Mouse (Mus musculus) skeletal muscle tissue, adult 2 months (tissue): Measurements from ENCODE around the gene Polr1a.

Source experiments
- DNase-seq: peaks from one replicate; pipeline ENCODE4 v3.0.0-alpha.2; 2012; ENCODE audit warnings: low read depth, low spot score

The Polr1a gene

GRCm38 (mm10) chr6:71997215-71997614 is 88.4 kb downstream of the Polr1a start:
- DNase-seq: no peak

DNA sequence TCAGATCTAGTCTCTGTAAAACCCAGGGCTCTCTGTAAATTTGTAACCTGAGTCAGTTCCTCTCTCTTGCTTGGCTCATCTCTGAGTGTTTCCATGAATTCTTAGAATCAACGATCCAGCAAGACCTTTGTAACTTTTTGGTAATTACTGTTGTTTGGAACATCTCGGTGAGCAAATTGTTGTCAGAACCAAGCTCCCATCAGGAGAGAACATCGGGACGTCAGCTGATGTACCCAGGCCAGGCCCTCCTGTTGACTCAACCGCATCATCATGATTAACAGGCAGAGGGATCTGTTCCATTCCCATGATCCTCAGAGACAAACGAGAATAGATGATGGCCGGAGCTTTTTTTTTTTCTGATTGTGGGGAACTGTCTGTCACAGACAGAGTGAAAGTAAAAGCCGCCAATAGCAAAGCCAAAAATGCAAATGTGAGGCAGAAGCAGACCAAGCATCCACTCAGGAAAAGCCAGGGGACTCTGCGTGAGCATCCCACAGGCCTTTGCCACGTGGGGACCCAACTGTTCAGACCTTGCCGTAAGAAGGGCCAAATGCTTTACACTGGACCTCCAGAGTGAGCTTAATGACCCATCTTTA is 91.2 kb downstream of the Polr1a start:
- DNase-seq: no peak

- DNase-seq: no peak
Observed at GRCm38 (mm10) chr6:72001220-72001777, 92.4 kb downstream of the Polr1a start.

DNA sequence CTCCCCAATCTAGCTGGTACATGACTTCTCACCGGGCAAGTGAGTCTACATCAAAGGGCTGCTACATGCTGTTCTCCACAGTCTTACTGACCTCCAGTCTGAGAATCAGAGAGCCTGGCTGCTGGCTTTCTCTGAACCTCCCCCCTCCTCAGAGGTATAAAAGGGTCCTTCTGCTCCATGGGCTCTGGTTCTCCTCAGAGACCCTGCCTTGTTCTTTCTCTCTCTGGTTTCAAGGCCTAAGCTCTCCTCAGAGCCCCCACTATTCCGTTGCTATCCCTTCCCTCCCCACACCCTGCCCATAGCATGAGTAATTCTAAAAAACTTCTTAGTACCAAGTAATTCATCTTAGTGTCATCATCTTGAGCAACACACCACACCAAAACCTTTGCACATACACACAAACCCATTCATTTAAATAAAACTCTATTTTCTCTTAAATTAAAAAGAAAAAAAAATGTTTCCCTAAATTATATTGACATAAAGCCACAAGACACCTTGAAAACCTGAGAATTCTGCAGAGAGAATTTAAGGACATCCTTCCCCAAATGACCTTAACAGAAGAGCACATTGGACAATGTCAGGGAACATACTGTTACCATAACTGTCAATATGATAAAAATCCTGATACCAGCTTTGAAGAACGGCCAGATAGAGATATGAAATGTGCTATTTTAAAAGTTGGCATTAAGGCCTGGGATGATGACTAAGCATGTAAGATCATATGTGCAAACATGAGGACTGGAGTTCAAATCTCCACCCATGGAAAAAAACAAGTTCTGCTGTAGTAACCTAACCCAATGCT is 98.8 kb downstream of the Polr1a start:
- no peak for DNase-seq

- no peak for DNase-seq
Observed at GRCm38 (mm10) chr6:72008213-72008655, 99.4 kb downstream of the Polr1a start.

DNA sequence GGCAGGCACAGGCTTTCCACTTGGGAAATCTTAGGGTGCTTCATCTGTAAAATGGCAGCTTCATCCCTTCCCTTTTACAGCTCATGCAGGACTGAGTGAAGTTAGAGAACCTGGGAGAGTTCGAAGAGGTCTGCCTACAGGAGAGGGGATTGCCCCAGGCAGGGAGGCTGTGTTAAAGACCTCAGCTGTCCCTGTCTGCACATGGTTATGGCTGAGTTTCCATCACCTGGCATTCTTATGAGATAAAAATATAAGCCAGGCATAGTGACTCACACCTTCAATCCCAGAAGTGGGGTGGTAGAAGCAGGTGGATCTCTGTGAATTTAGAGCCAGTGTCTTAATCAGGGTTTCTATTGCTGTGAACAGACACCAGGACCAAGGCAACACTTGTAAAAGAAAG is 100.6 kb downstream of the Polr1a start:
- DNase-seq: no peak

- no peak for DNase-seq
Observed at GRCm38 (mm10) chr6:72014033-72014432, 105.2 kb downstream of the Polr1a start.

DNA sequence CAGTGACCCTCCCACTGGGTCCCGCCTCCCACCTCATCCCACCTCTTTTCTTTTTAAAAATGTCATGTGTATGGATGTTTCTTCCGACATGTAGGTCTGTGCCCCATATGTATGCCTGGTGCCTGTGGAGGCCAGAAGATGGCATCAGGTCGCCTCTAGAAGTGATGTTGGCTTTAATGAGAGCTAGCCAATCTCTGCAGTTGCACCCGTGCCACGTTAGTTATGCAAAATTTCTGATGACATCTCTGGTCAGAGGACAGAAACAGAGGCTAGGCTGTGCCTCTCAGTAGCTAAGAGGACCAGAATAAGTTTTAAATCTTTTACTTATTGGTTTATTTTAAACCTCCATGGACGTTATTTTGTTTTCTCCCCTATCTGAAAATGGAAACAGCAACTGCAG is 109.2 kb downstream of the Polr1a start:
- DNase-seq: no peak

DNA sequence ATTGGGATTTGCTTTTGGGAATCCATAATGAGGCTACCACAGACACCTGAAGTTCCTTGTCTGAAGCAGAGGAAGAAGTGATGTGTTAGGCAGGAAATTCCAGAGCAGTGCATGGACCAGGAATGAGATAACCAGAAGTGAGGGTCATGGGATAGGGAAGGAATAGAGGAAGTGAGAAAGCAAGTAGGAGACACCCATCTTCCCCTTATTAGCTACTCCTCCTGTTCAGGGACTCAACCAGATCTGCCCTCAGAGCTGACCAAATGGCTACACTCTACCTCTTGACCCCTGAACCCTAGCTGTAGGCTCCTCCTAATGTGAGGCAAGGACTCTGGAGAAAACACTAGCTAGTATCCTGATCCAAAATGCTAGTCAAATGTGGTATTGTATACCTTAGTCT is 116.6 kb downstream of the Polr1a start:
- no peak for DNase-seq

DNA sequence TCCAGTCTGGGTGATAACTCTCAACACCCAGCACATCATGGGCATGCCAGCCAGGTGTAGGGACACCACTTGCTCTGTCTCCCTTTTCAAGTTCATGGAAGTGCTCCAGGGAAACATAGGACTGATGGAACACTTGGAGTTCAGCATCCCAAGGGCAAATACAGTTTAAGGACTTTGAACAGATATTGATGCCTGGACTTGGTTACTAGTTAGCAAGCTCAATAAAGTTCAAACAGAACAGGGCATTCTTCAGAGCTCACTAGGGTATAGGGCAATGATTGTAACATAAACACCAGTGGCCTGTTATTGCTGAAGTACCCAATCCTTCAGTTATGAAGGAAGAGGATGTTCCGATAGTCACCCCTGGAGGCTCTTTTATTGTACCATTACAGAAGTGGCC is 119.2 kb downstream of the Polr1a start:
- DNase-seq: no peak

DNA sequence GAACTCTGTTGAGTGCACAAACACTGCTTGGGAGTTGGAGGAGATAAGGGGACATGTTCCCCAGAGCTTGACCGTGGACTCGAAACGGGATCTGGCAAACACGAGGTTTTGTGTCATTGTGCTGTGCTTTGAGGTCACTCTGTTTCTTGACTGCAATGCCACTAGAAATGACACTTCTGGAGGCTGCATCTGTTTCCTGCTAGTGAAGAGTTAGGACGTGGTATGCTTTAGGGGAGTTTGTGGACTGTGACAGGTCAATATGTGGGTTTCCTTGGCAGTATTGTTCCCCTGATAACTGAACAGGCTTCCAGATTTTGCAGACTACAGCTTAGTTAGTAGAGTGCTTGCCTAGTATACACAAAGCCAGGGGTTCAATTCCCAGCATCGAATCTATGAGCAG is 120.8 kb downstream of the Polr1a start:
- no peak for DNase-seq
